Mouse (Mus musculus): ENCODE data around the gene Impad1.

Gene Impad1

DNA sequence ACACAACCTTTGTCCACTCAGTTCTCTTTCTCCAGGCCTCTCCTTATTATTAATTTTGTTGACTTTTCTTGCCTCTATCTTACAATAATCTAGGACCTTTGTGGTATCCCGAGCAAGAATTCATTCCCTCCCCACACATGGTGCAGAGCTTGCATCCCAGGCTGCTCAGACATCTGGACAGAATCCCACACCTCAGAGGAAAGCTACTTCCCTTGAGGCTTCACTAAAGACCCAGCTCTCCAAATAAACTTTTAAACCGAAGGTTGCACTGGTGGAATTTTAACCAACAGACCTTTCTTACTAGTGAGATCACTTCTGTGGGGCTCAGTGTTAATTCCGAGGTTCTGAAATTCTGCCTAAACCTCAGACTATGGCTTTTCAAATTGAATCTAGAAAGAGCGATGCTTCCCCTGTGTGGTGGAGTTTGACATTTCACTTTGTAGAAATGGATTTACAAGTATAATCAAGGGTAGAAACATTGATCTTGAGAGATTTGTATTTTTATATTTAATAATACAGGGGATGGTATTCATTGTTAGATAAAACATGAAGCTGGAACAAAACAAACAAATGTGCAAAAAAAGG lies 75.3 kb downstream of the Impad1 start:
- in situ Hi-C loops (cut with MboI; ENCODE audit: unreplicated experiment in 2 of 2) = no loop called here

Measured in v-Abl transformed pro-B cells (cell line).